Mouse (Mus musculus) forebrain, embryonic 10.5 days (tissue): ENCODE results near the gene E2f8. TPM values are rescaled to one million over a fixed set of nuclear protein-coding genes. Genes with fewer than 3 reads are reported as not detected.
A peak's percentile ranks its signal among the peaks of the same experiment; 100 is the strongest.

ENCODE experiments used
- DNase-seq: peaks from one replicate; pipeline ENCODE4 v3.0.0-alpha.2; 2017; ENCODE audit warnings: low spot score; ENCODE audit errors: extremely low spot score
- H3K27ac ChIP-seq: fragments of 300-500 bp; sonication (generic); 2 replicates; pipeline ENCODE4 v1.5.1; 2016; ENCODE audit warnings: mild to moderate bottlenecking
- H3K27me3 ChIP-seq: fragments of 300-500 bp; sonication (generic); 2 replicates; pipeline ENCODE4 v1.6.1; 2016; ENCODE audit warnings: mild to moderate bottlenecking; ENCODE audit not compliant: poor library complexity, severe bottlenecking
- H3K36me3 ChIP-seq: fragments of 300-500 bp; sonication (generic); replicated peaks from 2 replicates; pipeline ENCODE4 v1.6.1; 2016; ENCODE audit warnings: mild to moderate bottlenecking, moderate library complexity
- H3K4me1 ChIP-seq: fragments of 300-500 bp; sonication (generic); 2 replicates; pipeline ENCODE4 v1.6.1; 2016
- H3K4me3 ChIP-seq: fragments of 300-500 bp; sonication (generic); 2 replicates; pipeline ENCODE4 v1.5.1; 2016; ENCODE audit warnings: mild to moderate bottlenecking, moderate library complexity
- H3K9me3 ChIP-seq: fragments of 300-500 bp; sonication (generic); 2 replicates; pipeline ENCODE4 v1.6.1; 2016; ENCODE audit warnings: mild to moderate bottlenecking, moderate library complexity
- WGBS: fragments of 180-500 bp; shearing (Covaris S2); methylation state at CpG from one replicate; pipeline ENCODE4 v1.1.7; 2016; 5-methylcytosine and 5-hydroxymethylcytosine counted together
- polyA plus RNA-seq: library from polyadenylated mRNA; unstranded; fragments of >200 nt; fragmentation: Nextera tagmentation; extraction: Ambion mirVana; gene quantifications from 2 replicates; pipeline ENCODE4 v1.2.1, GENCODE M21; 2016

The E2f8 gene
- polyA plus RNA-seq, 1 experiment from 2014 or later, result 19.3 TPM

- DNase-seq, result no peak
- H3K4me1 ChIP-seq, result peaks cover 39% of the 10 kb centered on the region
- H3K27me3 ChIP-seq, result peaks cover 67% of the 10 kb centered on the region
- no peaks in the 10 kb centered on the region for H3K9me3 ChIP-seq
- peaks cover 6% of the 10 kb centered on the region for H3K36me3 ChIP-seq
- WGBS, result 86% methylated on average over 4 of the region's 4 CpGs
- H3K27ac ChIP-seq, result no peak overlapping the region
- no peak overlapping the region for H3K4me3 ChIP-seq
Observed at GRCm38 (mm10) chr7:48883525-48884265, 2.3 kb upstream of the E2f8 start.

GRCm38 (mm10) chr7:48881971-48882609 is 694 bp upstream of the E2f8 start:
- WGBS, result 2% methylated on average over 28 of the region's 28 CpGs
- Histone ChIP-seq H3K36me3 (peaks cover 22% of the 10 kb centered on the region), H3K4me3 (peak overlapping the region; percentile 93), H3K27ac (peak overlapping the region; percentile 100), H3K4me1 (peaks cover 28% of the 10 kb centered on the region), H3K9me3 (no peaks in the 10 kb centered on the region), H3K27me3 (peaks cover 51% of the 10 kb centered on the region)
- peak; percentile 59 for DNase-seq

- H3K36me3 ChIP-seq, result peaks cover 35% of the 10 kb centered on the region
- peak overlapping the region; percentile 100 for H3K27ac ChIP-seq
- peak overlapping the region; percentile 93 for H3K4me3 ChIP-seq
- no peaks in the 10 kb centered on the region for H3K9me3 ChIP-seq
- peaks cover 39% of the 10 kb centered on the region for H3K27me3 ChIP-seq
- DNase-seq, result peak; percentile 99
- under 1% methylated on average over 77 of the region's 77 CpGs for WGBS
- H3K4me1 ChIP-seq, result peaks cover 28% of the 10 kb centered on the region
Observed at GRCm38 (mm10) chr7:48880591-48881481, 560 bp downstream of the E2f8 start.

DNA sequence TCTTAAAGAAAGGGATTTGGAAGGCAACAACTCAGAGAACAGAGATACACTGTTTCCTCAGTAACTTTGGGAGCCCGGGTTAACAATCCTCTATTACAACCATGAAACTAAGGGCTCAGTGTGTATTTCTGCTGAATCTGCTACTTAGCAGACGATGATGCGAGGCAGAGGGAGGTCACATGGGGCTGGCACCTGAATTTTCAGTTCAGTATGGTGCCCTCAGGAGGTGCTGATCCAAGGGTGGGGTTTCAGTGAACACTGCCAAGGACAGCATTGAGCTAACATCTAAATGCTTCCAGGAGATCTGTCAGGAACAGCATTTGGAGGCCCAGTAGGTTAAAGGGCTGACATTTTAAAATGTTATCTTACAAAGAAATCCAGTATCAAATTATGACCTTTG is 1.8 kb downstream of the E2f8 start:
- Histone ChIP-seq H3K27ac (no peak overlapping the region), H3K27me3 (peaks cover 27% of the 10 kb centered on the region), H3K36me3 (peaks cover 48% of the 10 kb centered on the region), H3K4me3 (peak overlapping the region; percentile 93), H3K4me1 (peaks cover 28% of the 10 kb centered on the region), H3K9me3 (no peaks in the 10 kb centered on the region)
- DNase-seq, result no peak
- WGBS, result 75% methylated on average over 3 of the region's 3 CpGs

GRCm38 (mm10) chr7:48877786-48878390 is 3.5 kb downstream of the E2f8 start:
- H3K9me3 ChIP-seq, result no peaks in the 10 kb centered on the region
- peaks cover 10% of the 10 kb centered on the region for H3K27me3 ChIP-seq
- 94% methylated on average over 15 of the region's 15 CpGs for WGBS
- DNase-seq, result no peak
- H3K4me3 ChIP-seq, result no peak overlapping the region
- no peak overlapping the region for H3K27ac ChIP-seq
- peaks cover 65% of the 10 kb centered on the region for H3K36me3 ChIP-seq
- peaks cover 28% of the 10 kb centered on the region for H3K4me1 ChIP-seq

GRCm38 (mm10) chr7:48876526-48876925 is 4.9 kb downstream of the E2f8 start:
- peaks cover 17% of the 10 kb centered on the region for H3K4me1 ChIP-seq
- WGBS, result 79% methylated on average over 4 of the region's 4 CpGs
- DNase-seq, result peak; percentile 35
- no peak overlapping the region for H3K4me3 ChIP-seq
- peaks cover 78% of the 10 kb centered on the region for H3K36me3 ChIP-seq
- H3K27me3 ChIP-seq, result no peaks in the 10 kb centered on the region
- H3K27ac ChIP-seq, result no peak overlapping the region
- no peaks in the 10 kb centered on the region for H3K9me3 ChIP-seq

- Histone ChIP-seq H3K27ac (no peak overlapping the region), H3K27me3 (no peaks in the 10 kb centered on the region), H3K4me3 (no peak overlapping the region), H3K9me3 (no peaks in the 10 kb centered on the region), H3K4me1 (peaks cover 12% of the 10 kb centered on the region), H3K36me3 (peaks cover 92% of the 10 kb centered on the region)
- no peak for DNase-seq
- WGBS, result 95% methylated on average over 14 of the region's 14 CpGs
Observed at GRCm38 (mm10) chr7:48875096-48875495, 6.3 kb downstream of the E2f8 start.

- Histone ChIP-seq H3K27me3 (no peaks in the 10 kb centered on the region), H3K9me3 (no peaks in the 10 kb centered on the region), H3K27ac (no peak overlapping the region), H3K36me3 (peaks cover 100% of the 10 kb centered on the region), H3K4me3 (no peak overlapping the region), H3K4me1 (no peaks in the 10 kb centered on the region)
- 94% methylated on average over 11 of the region's 11 CpGs for WGBS
- DNase-seq, result no peak
Observed at GRCm38 (mm10) chr7:48871292-48871691, 10.1 kb downstream of the E2f8 start.

- no peak for DNase-seq
- Histone ChIP-seq H3K4me3 (no peak overlapping the region), H3K4me1 (no peaks in the 10 kb centered on the region), H3K27me3 (no peaks in the 10 kb centered on the region), H3K36me3 (peaks cover 100% of the 10 kb centered on the region), H3K9me3 (no peaks in the 10 kb centered on the region), H3K27ac (no peak overlapping the region)
- 93% methylated on average over 21 of the region's 21 CpGs for WGBS
Observed at GRCm38 (mm10) chr7:48870579-48871180, 10.7 kb downstream of the E2f8 start.

- DNase-seq, result no peak
- no peaks in the 10 kb centered on the region for H3K9me3 ChIP-seq
- 96% methylated on average over 6 of the region's 6 CpGs for WGBS
Observed at GRCm38 (mm10) chr7:48870144-48870543, 11.3 kb downstream of the E2f8 start.

GRCm38 (mm10) chr7:48867576-48867975 is 13.8 kb downstream of the E2f8 start:
- WGBS, result 97% methylated on average over 18 of the region's 18 CpGs
- H3K4me1 ChIP-seq, result no peaks in the 10 kb centered on the region
- H3K9me3 ChIP-seq, result no peaks in the 10 kb centered on the region
- peaks cover 93% of the 10 kb centered on the region for H3K36me3 ChIP-seq
- DNase-seq, result no peak
- H3K27ac ChIP-seq, result no peak overlapping the region
- H3K27me3 ChIP-seq, result no peaks in the 10 kb centered on the region
- no peak overlapping the region for H3K4me3 ChIP-seq

More at GRCm38 (mm10) chr7:48870144-48870543, 11.3 kb downstream of the E2f8 start:
- Histone ChIP-seq H3K27ac (no peak overlapping the region), H3K27me3 (no peaks in the 10 kb centered on the region), H3K36me3 (peaks cover 100% of the 10 kb centered on the region), H3K4me3 (no peak overlapping the region), H3K4me1 (no peaks in the 10 kb centered on the region)
